Mouse (Mus musculus) ES-E14 (cell line): Measurements from ENCODE around the gene Naa38. TPM values are rescaled to one million over a fixed set of nuclear protein-coding genes. Genes with fewer than 3 reads are reported as not detected.
A peak's percentile ranks its signal among the peaks of the same experiment; 100 is the strongest.

Source experiments
- DNase-seq: peaks from one replicate; pipeline ENCODE4 v3.0.0-alpha.2; 2013; ENCODE audit warnings: low read depth, low spot score
- H3K27ac ChIP-seq: 2 replicates; pipeline ENCODE4 v1.5.1; 2012; ENCODE audit warnings: low read depth, mild to moderate bottlenecking, low read length, moderate library complexity, mixed read lengths; ENCODE audit not compliant: poor library complexity, insufficient read depth, severe bottlenecking
- H3K36me3 ChIP-seq: 2 replicates; pipeline ENCODE4 v1.6.1; 2012; ENCODE audit warnings: mild to moderate bottlenecking, low read length, moderate library complexity, mixed read lengths; ENCODE audit not compliant: control insufficient read depth, poor library complexity, insufficient read depth, severe bottlenecking
- H3K4me1 ChIP-seq, 2 experiments: fragments of 150-350 bp in 1 of 2; sonication (generic) in 1 of 2; 2 replicates each; pipeline ENCODE4 v1.6.1; 2012; ENCODE audit warnings: low read length in 2 of 2, mild to moderate bottlenecking in 1 of 2, mixed read lengths in 1 of 2; ENCODE audit not compliant: control insufficient read depth in 2 of 2, insufficient read depth in 2 of 2, poor library complexity in 1 of 2
- H3K4me3 ChIP-seq, 2 experiments: fragments of 150-350 bp in 1 of 2; sonication (generic) in 1 of 2; 2 replicates each; pipeline ENCODE4 v1.5.1; 2012; ENCODE audit warnings: low read length in 2 of 2, low read depth in 1 of 2, mild to moderate bottlenecking in 1 of 2, mixed read lengths in 1 of 2; ENCODE audit not compliant: insufficient read depth in 1 of 2, poor library complexity in 1 of 2, severe bottlenecking in 1 of 2
- H3K9ac ChIP-seq: 2 replicates; pipeline ENCODE4 v1.6.1; 2012; ENCODE audit warnings: low read depth, mild to moderate bottlenecking, low read length, mixed read lengths; ENCODE audit not compliant: poor library complexity, insufficient read depth, severe bottlenecking
- H3K9me3 ChIP-seq: fragments of 150-350 bp; sonication (generic); 2 replicates; pipeline ENCODE4 v1.6.1; 2012; ENCODE audit warnings: low read depth, mild to moderate bottlenecking, low read length; ENCODE audit not compliant: control insufficient read depth, insufficient read depth
- CHD2 ChIP-seq: IDR thresholded peaks from 2 replicates; pipeline ENCODE4 v1.6.1; 2014; ENCODE audit warnings: mild to moderate bottlenecking, low read depth, low read length, inconsistent platforms
- HCFC1 ChIP-seq: IDR thresholded peaks from 2 replicates; pipeline ENCODE4 v1.6.1; 2012; ENCODE audit warnings: low read length, inconsistent platforms, borderline replicate concordance; ENCODE audit not compliant: insufficient read depth
- MAFK ChIP-seq: IDR thresholded peaks from 2 replicates; pipeline ENCODE4 v1.6.1; 2014; ENCODE audit warnings: mild to moderate bottlenecking, low read depth, low read length, inconsistent platforms; ENCODE audit not compliant: insufficient read depth
- ZC3H11A ChIP-seq: IDR thresholded peaks from 2 replicates; pipeline ENCODE4 v1.6.1; 2012; ENCODE audit warnings: low read depth, mild to moderate bottlenecking, inconsistent platforms, low read length, borderline replicate concordance
- ZNF384 ChIP-seq: IDR thresholded peaks from 2 replicates; pipeline ENCODE4 v1.6.1; 2012; ENCODE audit warnings: low read depth, low read length, inconsistent platforms
- in situ Hi-C, 2 experiments: fragments of 600-800 bp; cut with MboI; formaldehyde crosslinking; loops; one replicate each; pipeline ENCODE4 v1.15.1; 2025; ENCODE audit warnings: low sequenced_read_pairs in 2 of 2, inconsistent platforms in 1 of 2; ENCODE audit not compliant: unreplicated experiment in 2 of 2
- total RNA-seq: library from RNA; depleted of rRNA; stranded (reverse); fragments of 300-350 nt; gene quantifications from 2 replicates; pipeline ENCODE4 v1.2.3, GENCODE M21; 2012

Naa38 gene
- total RNA-seq, 1 experiment, result 202 TPM

DNA sequence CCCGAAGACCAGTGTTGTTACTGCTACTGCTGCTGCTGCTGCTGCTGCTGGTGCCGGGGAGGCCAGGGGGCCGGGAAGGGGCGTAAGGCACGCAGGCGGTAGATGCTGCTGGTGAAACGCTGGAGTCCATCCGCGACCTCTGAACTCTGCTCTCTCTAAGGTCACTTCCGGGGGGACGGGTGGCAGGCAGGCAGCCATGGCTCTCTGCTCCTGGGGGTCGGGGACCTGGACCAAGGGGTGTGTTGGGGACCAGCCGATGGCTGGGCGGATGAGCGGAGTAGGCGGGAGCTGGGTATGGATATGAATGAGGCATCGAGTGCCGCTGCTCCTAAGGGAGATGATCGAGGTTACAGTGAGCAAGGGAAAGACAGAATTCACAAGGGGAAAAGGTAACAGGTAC lies 11.0 kb downstream of the Naa38 start:
- Histone ChIP-seq H3K9ac (no peak overlapping the region), H3K27ac (no peak overlapping the region), H3K4me3 (no peak overlapping the region), H3K36me3 (peaks cover 43% of the 10 kb centered on the region), H3K9me3 (no peaks in the 10 kb centered on the region), H3K4me1 (peaks cover 0 to 27% of the 10 kb centered on the region in 2 experiments; a peak in 2 of 4 replicates)
- in situ Hi-C loops, result no loop called here
- TF ChIP-seq ZNF384 (no peak), HCFC1 (no peak), ZC3H11A (no peak), CHD2 (no peak), MAFK (no peak)
- DNase-seq, result no peak

DNA sequence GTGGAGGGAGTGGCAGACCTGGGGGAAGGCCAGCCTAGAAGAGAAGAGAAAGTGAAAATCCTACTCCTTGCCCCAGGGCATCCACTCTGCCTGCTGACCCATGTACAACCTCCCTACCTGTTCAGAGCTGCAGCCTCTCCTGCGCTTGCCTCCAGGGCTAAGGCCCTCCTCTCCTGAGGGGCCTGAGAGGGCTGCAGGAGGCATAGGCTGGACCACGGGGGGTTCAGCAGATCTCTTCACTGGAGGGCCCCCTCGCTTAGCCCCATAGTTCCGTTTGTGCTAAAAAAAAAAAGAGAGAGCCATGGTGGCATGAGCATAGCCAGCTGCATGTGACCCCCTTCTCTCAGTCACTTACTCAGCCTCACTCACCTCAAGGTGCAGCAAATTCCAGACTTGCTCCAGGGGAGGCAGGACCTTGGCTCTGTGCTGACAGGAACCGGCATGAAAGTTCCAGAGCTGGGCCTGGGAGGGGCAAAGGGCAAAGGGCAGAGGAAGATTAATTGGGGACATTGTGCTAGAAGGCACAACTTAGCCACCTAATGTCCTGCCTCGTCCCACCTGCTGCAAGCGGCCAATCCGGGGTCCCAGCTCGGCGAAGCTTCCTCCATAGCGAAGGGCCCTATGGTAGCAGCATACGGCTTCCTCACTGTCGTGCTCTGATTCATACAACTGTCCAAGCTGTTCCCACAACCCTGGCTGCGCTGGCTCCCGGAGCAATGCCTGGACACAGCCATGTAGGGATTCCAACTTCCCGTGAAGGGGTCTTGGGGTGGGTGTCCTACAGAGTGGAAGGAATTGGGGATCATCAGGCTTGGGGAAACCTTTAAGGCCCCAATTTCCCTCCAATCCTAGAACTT lies 11.8 kb downstream of the Naa38 start:
- no peaks in the 10 kb centered on the region for H3K9me3 ChIP-seq
- in situ Hi-C loops, result no loop called here
- H3K4me3 ChIP-seq, result no peak overlapping the region
- H3K27ac ChIP-seq, result no peak overlapping the region
- no peak for TF ChIP-seq HCFC1
- no peak for TF ChIP-seq MAFK
- TF ChIP-seq ZNF384, result no peak
- no peak overlapping the region for H3K9ac ChIP-seq
- peaks cover 0 to 27% of the 10 kb centered on the region in 2 experiments; a peak in 3 of 4 replicates for H3K4me1 ChIP-seq
- peaks cover 37% of the 10 kb centered on the region for H3K36me3 ChIP-seq
- DNase-seq, result no peak

DNA sequence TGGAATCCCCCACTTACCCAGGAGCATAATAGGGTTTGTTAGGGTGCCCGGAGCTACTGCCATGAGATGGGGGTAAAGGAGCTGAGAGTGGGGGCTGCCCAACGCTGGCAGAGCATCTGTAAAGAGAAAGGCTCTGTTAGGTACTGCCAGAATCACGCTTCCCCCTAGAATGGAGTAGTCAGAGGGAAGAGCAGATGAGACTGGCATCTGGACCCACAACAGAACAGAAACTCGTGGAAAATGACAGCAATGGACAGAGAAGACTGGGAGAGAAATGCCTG lies 12.4 kb downstream of the Naa38 start:
- Histone ChIP-seq H3K4me3 (no peak overlapping the region), H3K9me3 (no peaks in the 10 kb centered on the region), H3K4me1 (peaks cover 3 to 27% of the 10 kb centered on the region in 2 experiments; a peak in 3 of 4 replicates), H3K27ac (no peak overlapping the region), H3K9ac (no peak overlapping the region), H3K36me3 (peaks cover 36% of the 10 kb centered on the region)
- in situ Hi-C loops, result no loop called here
- no peak for TF ChIP-seq CHD2
- no peak for TF ChIP-seq ZC3H11A
- TF ChIP-seq HCFC1, result no peak
- TF ChIP-seq ZNF384, result no peak
- TF ChIP-seq MAFK, result no peak
- DNase-seq, result no peak

DNA sequence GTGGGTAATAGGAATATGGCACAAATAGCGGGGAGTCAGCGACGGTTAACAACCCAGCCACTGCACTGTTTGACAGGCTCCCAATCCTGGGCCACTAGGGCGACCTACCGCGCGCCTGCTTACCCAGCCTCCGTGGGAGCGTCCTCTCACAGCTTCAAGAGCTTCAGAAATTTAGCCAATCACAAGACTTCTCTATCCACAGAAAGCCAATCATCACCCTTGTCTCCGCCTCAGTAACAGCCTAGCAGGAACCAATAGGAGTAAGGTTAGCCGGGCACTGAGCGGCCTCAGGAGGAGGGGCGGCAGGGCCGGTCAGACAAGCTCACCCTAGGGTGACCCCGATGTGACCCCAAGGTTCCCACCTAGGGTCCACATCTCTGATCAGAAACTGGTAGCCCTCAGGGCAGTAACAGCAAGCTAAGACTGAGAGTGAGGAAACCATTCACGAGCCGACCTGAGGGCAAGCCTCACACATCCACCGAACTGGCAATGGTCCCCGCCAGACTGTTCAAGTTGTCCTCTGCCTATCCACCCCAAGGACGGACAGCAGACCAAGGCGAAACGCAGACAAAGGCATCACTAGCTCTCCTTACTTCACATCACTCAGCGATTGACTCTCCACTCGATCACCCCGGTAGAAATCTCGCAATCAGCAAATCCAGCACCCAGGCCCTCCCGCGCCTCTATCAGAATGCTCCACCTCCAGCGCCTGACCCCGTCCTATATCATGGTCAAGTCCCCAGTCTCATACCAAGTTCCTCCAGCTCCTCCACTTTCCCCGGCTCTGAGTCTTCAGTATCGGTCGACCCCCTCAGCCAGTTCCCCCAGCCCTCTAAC lies 13.5 kb downstream of the Naa38 start:
- peaks cover 32% of the 10 kb centered on the region for H3K36me3 ChIP-seq
- H3K4me3 ChIP-seq, result peak overlapping the region; percentile 74 to 94
- peaks cover 4 to 33% of the 10 kb centered on the region in 2 experiments; a peak in 3 of 4 replicates for H3K4me1 ChIP-seq
- DNase-seq, result peak; percentile 83
- H3K27ac ChIP-seq, result peak overlapping the region; percentile 76
- TF ChIP-seq ZC3H11A (no peak), ZNF384 (no peak), MAFK (peak; percentile 17; the same call in 1 of the 2 replicates), HCFC1 (no peak), CHD2 (peak; percentile 91)
- H3K9ac ChIP-seq, result peak overlapping the region; percentile 66
- in situ Hi-C loops, result no loop called here
- no peaks in the 10 kb centered on the region for H3K9me3 ChIP-seq
